Mouse (Mus musculus) megakaryocyte, adult 5-6 weeks (primary cell): ENCODE measurements around the gene Tbc1d14. TPM values are rescaled to one million over a fixed set of nuclear protein-coding genes. Genes with fewer than 3 reads are reported as not detected.

ENCODE experiments used
- ATAC-seq: 2 replicates; pipeline ENCODE4 v1.8.0; 2016; ENCODE audit warnings: mild to moderate bottlenecking, inconsistent platforms; ENCODE audit not compliant: poor library complexity, severe bottlenecking
- total RNA-seq, 2 experiments: library from RNA; stranded (forward) in 1 of 2; stranded (reverse) in 1 of 2; fragments of 153-499, 151-499 nt in 1 of 2; fragments of 221-1000, 200-1000 nt in 1 of 2; gene quantifications; 2 replicates each; pipeline versions ENCODE4 v1.2.3 to v1.2.4; 2015 to 2017

Gene Tbc1d14
- total RNA-seq, 2 experiments from 2014 or later = 11.2 to 25.5 TPM

- no peak for ATAC-seq
Observed at GRCm38 (mm10) chr5:36472876-36473655, 120.0 kb downstream of the Tbc1d14 start.

GRCm38 (mm10) chr5:36471206-36471605 is 121.9 kb downstream of the Tbc1d14 start:
- ATAC-seq = no peak

- no peak for ATAC-seq
Observed at GRCm38 (mm10) chr5:36465889-36466288, 127.2 kb downstream of the Tbc1d14 start.

- peak; percentile 94 for ATAC-seq
Observed at GRCm38 (mm10) chr5:36464709-36465661, 128.1 kb downstream of the Tbc1d14 start, which contains the start of gene Grpel1. Gene Grpel1 (plus strand): TSS chr5:36464998.

- ATAC-seq = no peak
Observed at GRCm38 (mm10) chr5:36463391-36463790, 129.7 kb downstream of the Tbc1d14 start.

GRCm38 (mm10) chr5:36462810-36463209 is 130.3 kb downstream of the Tbc1d14 start:
- ATAC-seq = peak; percentile 43

GRCm38 (mm10) chr5:36461231-36461630 is 131.8 kb downstream of the Tbc1d14 start:
- no peak for ATAC-seq

- ATAC-seq = no peak
Observed at GRCm38 (mm10) chr5:36460712-36461111, 132.4 kb downstream of the Tbc1d14 start.

- peak; percentile 43; the same call in 1 of the 2 replicates for ATAC-seq
Observed at GRCm38 (mm10) chr5:36458926-36459325, 134.2 kb downstream of the Tbc1d14 start.

- ATAC-seq = no peak
Observed at GRCm38 (mm10) chr5:36457706-36458105, 135.4 kb downstream of the Tbc1d14 start.

GRCm38 (mm10) chr5:36452821-36453220 is 140.3 kb downstream of the Tbc1d14 start:
- 0 out of 2 replicates have a peak, but pooled peaks have one; percentile 38 for ATAC-seq

- no peak for ATAC-seq
Observed at GRCm38 (mm10) chr5:36451872-36452389, 141.1 kb downstream of the Tbc1d14 start.

- ATAC-seq = 0 out of 2 replicates have a peak, but pooled peaks have one; percentile 30
Observed at GRCm38 (mm10) chr5:36451119-36451518, 142.0 kb downstream of the Tbc1d14 start.

- no peak for ATAC-seq
Observed at GRCm38 (mm10) chr5:36449710-36450358, 143.2 kb downstream of the Tbc1d14 start.

GRCm38 (mm10) chr5:36447872-36448271 is 145.2 kb downstream of the Tbc1d14 start:
- ATAC-seq = no peak

GRCm38 (mm10) chr5:36446166-36446890 is 146.7 kb downstream of the Tbc1d14 start:
- ATAC-seq = no peak

- no peak for ATAC-seq
Observed at GRCm38 (mm10) chr5:36445028-36445427, 148.0 kb downstream of the Tbc1d14 start.

GRCm38 (mm10) chr5:36444611-36445010 is 148.5 kb downstream of the Tbc1d14 start:
- no peak for ATAC-seq

GRCm38 (mm10) chr5:36440741-36441140 is 152.3 kb downstream of the Tbc1d14 start:
- no peak for ATAC-seq
